Mouse (Mus musculus) embryonic stem cell, embryonic (primary cell): ENCODE data around the gene Gm28043.

Experiments
- CTCF ChIA-PET, 4 experiments: fragments of 300-600 bp in 2 of 4; fragments of 350-600 bp in 2 of 4; sonication (Branson Sonifier 250); formaldehyde crosslinking; loops; one replicate each; lab custom pipeline; 2022; ENCODE audit warnings: inconsistent platforms in 2 of 4; lab: Charles Lee
- POLR2A ChIA-PET, 4 experiments: fragments of 300-600 bp in 2 of 4; fragments of 350-600 bp in 2 of 4; sonication (Branson Sonifier 250); formaldehyde crosslinking; loops; one replicate each; lab custom pipeline; 2022; ENCODE audit warnings: antibody characterized with exemption in 4 of 4, inconsistent platforms in 1 of 4; lab: Charles Lee

The Gm28043 gene

DNA sequence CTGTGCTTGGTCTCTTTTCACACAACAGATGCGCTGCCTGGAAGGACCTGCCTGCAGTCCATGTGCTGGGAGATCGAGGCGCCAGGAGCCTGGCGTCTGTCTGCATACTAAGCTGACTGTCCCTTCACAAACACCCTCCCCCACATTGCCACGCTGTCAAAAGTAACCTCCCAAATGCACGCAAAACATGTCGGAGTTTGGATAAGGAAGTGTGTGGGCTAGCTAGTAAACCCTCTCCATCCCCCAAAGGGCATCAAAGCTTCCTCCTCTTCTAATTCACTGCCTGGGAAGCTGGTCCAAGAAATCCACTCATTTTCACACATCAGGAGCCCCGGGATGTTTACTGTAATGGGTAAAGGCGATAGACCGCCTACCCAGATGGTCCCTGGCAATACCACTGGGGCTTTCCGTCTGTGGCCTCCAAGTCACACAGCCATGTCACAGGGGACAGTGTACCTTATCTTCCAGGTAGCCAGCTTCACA, 95.9 kb downstream of the Gm28043 start:
- ChIA-PET POLR2A (interaction anchor here in 2 of 4 experiments (0.6 to 7.0 kb wide), 14 partner anchors 8 to 106 kb away, joined by 3 to 51 read pairs (median 4); no protein-coding TSS in a partner anchor), CTCF (interaction anchor here in 1 of 4 experiments (0.6 kb wide), 1 partner anchor 73 kb away, joined by 14 read pairs; no protein-coding TSS in a partner anchor)

DNA sequence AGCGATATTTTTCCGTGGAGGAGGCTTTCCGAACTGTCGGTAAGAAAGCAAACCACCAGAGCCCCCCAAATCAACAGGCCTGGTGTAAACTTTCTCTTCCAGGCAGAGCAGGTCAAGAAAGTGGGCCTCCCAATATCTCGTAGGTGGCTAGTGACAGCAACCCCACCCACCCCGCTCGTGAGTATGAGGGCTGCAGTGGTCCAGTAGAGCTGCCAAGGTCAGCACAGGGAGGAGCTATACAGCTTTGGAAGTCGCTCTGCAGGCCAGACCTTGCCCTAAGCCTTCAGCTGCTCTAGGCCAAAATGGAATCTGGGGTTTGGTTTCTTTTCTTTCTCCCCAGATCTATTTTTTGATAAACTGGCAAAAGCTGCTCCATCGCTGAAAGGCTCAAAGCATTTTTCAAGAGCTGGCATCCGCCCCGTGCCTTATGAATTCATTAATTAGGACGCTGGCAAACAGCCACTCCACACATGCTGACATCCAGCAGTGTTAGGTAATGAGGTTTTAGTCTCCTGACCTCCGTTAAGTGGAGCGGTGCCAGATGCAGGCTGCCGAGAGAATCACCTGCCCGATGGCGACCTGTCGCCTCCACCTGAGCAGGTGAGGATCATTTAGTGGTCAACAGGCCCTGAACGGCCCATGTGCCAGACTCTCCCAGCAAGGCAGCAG, 96.5 kb downstream of the Gm28043 start:
- POLR2A ChIA-PET, result interaction anchor here in 2 of 4 experiments (0.6 to 3.1 kb wide), 10 partner anchors 8 to 107 kb away, joined by 3 to 11 read pairs (median 5); no protein-coding TSS in a partner anchor

GRCm38 (mm10) chr17:29711745-29712431, 97.2 kb downstream of the Gm28043 start:
- CTCF ChIA-PET, result interaction anchor here in 1 of 4 experiments (1.1 kb wide), 1 partner anchor 159 kb away, joined by 3 read pairs; no protein-coding TSS in a partner anchor
- POLR2A ChIA-PET, result interaction anchor here in 3 of 4 experiments (0.5 to 3.1 kb wide), 11 partner anchors 8 to 1635 kb away, joined by 3 to 11 read pairs (median 4); no protein-coding TSS in a partner anchor

More for the DNA sequence above, 96.5 kb downstream of the Gm28043 start:
- CTCF ChIA-PET, result interaction anchor here in 1 of 4 experiments (0.6 kb wide), 1 partner anchor 74 kb away, joined by 14 read pairs; no protein-coding TSS in a partner anchor

- ChIA-PET POLR2A (interaction anchor here in 2 of 4 experiments (0.7 to 2.1 kb wide), 5 partner anchors 10 to 168 kb away, joined by 3 to 8 read pairs (median 3); no protein-coding TSS in a partner anchor), CTCF (interaction anchor here in 2 of 4 experiments (0.6 to 1.1 kb wide), 2 partner anchors 158 to 339 kb away, joined by 3 read pairs; no protein-coding TSS in a partner anchor)
Measured at GRCm38 (mm10) chr17:29712565-29712964, 97.9 kb downstream of the Gm28043 start.

- ChIA-PET CTCF (interaction anchor here in 3 of 4 experiments (0.6 to 1.3 kb wide), 3 partner anchors 15 to 260 kb away, joined by 3 to 17 read pairs (median 3); no protein-coding TSS in a partner anchor), POLR2A (interaction anchor here in 1 of 4 experiments (1.2 to 1.9 kb wide), 4 partner anchors 10 to 167 kb away, joined by 3 to 5 read pairs (median 4); no protein-coding TSS in a partner anchor)
Measured at GRCm38 (mm10) chr17:29713734-29714133, 99.1 kb downstream of the Gm28043 start.

- ChIA-PET CTCF (interaction anchor here in 2 of 4 experiments (0.7 to 1.6 kb wide), 2 partner anchors 11 to 22 kb away, joined by 3 to 10 read pairs; no protein-coding TSS in a partner anchor), POLR2A (interaction anchor here in 3 of 4 experiments (0.6 to 1.9 kb wide), 9 partner anchors 9 to 130 kb away, joined by 3 to 5 read pairs (median 4); no protein-coding TSS in a partner anchor)
Measured at GRCm38 (mm10) chr17:29716732-29717445, 102.2 kb downstream of the Gm28043 start, which contains the start of gene Ccdc167. TSS of gene Ccdc167 (minus strand) at chr17:29717044.

- ChIA-PET POLR2A (interaction anchor here in 1 of 4 experiments (1.0 to 1.7 kb wide), 2 partner anchors 8 to 10 kb away, joined by 3 to 6 read pairs; no protein-coding TSS in a partner anchor), CTCF (no interaction called here)
Measured at GRCm38 (mm10) chr17:29718660-29719059, 104.0 kb downstream of the Gm28043 start.

- ChIA-PET POLR2A (interaction anchor here (0.6 to 2.6 kb wide), 9 partner anchors 9 to 675 kb away, joined by 3 to 11 read pairs (median 3); partner anchors contain the start of genes Gm28043 (in 1 of the 4) and Rnf8 (in 1 of the 4)), CTCF (interaction anchor here in 1 of 4 experiments (1.0 to 1.2 kb wide), 2 partner anchors 15 to 18 kb away, joined by 3 read pairs; no protein-coding TSS in a partner anchor)
Measured at GRCm38 (mm10) chr17:29719628-29720575, 105.2 kb downstream of the Gm28043 start.

DNA sequence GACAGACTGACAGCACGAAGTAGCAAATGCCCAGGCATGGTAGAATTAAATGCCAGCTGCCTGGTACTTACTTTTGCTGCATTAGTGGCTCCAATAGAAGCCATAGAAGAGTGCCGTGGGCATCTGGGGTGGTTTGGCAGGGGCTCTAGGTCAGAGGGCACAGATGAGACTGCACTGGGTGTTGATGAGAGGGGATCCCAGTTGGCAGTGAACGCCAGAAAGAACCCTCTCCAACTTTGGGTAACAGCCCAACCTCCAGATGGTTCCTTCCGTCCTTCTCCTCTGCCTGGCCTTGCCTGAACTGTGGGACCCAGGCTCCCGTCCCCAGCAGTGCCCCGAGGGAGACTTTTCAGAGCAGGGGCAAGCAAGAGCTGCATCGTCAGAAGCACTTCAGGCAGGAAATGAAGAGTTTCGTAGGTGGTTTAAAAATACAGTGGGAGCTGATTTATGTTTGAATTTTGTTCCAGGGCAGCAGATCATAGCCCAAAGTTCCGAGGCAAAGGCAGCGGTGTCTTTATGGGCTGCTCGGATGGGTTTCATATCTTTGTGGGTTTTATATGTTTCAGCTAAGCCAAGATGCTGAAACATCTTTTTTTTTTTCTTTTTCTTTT, 106.2 kb downstream of the Gm28043 start:
- ChIA-PET POLR2A (interaction anchor here (0.6 to 2.6 kb wide), 16 partner anchors 10 to 840 kb away, joined by 3 to 11 read pairs (median 4); partner anchors contain the start of genes Gm28043 (in 1 of the 4), Rnf8 (in 1 of the 4) and Tbc1d22b (in 1 of the 4)), CTCF (interaction anchor here in 3 of 4 experiments (0.6 to 1.2 kb wide), 8 partner anchors 16 to 279 kb away, joined by 3 to 4 read pairs (median 3); no protein-coding TSS in a partner anchor)

DNA sequence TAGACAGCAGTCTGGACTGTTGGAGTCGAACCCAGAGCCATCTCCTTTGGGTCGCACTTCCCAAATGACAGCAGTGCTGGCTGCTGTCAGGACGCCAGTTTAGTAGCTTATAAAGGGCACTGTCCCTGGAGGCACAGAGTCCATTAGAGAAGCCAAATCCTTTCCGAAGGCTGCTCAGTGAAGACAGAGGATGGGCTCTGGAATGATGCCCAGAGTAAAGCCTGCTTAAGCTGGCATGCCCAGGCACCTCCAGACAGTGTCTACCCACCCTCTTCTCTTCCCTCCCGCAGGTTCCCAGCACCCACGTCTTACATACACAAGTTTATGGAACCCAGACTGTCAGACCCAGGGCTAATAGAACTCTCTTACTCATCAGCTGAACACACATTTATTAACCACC, 109.9 kb downstream of the Gm28043 start:
- ChIA-PET CTCF (interaction anchor here in 2 of 4 experiments (0.7 to 1.5 kb wide), 4 partner anchors 19 to 573 kb away, joined by 3 to 8 read pairs (median 4); no protein-coding TSS in a partner anchor), POLR2A (interaction anchor here in 2 of 4 experiments (0.5 to 1.5 kb wide), 6 partner anchors 11 to 1942 kb away, joined by 3 to 5 read pairs (median 4); no protein-coding TSS in a partner anchor)

GRCm38 (mm10) chr17:29725027-29725620, 110.4 kb downstream of the Gm28043 start:
- ChIA-PET POLR2A (interaction anchor here in 1 of 4 experiments (1.0 to 1.5 kb wide), 3 partner anchors 11 to 37 kb away, joined by 3 to 5 read pairs (median 4); no protein-coding TSS in a partner anchor), CTCF (interaction anchor here in 2 of 4 experiments (0.9 to 1.5 kb wide), 3 partner anchors 20 to 37 kb away, joined by 3 to 5 read pairs (median 4); no protein-coding TSS in a partner anchor)

DNA sequence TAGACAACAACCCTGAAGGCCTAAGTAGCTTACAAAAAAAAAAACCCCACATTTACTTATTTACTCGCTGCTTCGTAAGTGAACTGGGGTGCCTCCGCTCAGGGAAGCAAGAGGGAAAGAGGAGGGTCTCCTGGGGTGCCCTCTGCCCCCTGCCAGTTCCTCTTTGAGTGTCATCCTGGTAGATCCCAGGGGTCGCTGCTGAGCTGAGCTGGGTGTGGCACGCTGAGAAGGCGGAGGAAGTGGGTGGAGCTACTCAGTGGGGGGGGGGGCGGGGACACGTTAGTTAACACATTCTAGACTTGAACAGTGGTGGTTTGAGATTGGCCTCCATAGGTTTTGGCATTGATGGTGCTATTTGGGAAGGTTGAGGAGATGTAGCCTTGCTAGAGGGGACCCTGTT, 113.4 kb downstream of the Gm28043 start:
- CTCF ChIA-PET, result interaction anchor here (0.5 to 1.5 kb wide), 26 partner anchors 9 to 1065 kb away, joined by 3 to 10 read pairs (median 4); partner anchors contain the start of genes Ccdc167 (in 1 of the 4) and Tmem217 (in 1 of the 4)
- POLR2A ChIA-PET, result interaction anchor here in 3 of 4 experiments (0.5 to 0.9 kb wide), 9 partner anchors 10 to 1909 kb away, joined by 3 to 4 read pairs (median 3); no protein-coding TSS in a partner anchor

- POLR2A ChIA-PET, result interaction anchor here in 2 of 4 experiments (0.7 to 1.4 kb wide), 4 partner anchors 14 to 23 kb away, joined by 3 to 4 read pairs (median 3); no protein-coding TSS in a partner anchor
Measured at GRCm38 (mm10) chr17:29730510-29731265, 116.0 kb downstream of the Gm28043 start.

More at GRCm38 (mm10) chr17:29730510-29731265, 116.0 kb downstream of the Gm28043 start:
- CTCF ChIA-PET, result interaction anchor here (0.9 to 1.8 kb wide), 5 partner anchors 24 to 202 kb away, joined by 3 to 8 read pairs (median 3); no protein-coding TSS in a partner anchor
